Mouse (Mus musculus) heart, embryonic 16.5 days (tissue): Measurements from ENCODE around the gene Senp7. TPM values are rescaled to one million over a fixed set of nuclear protein-coding genes. Genes with fewer than 3 reads are reported as not detected.
A peak's percentile ranks its signal among the peaks of the same experiment; 100 is the strongest.

Experiments
- ATAC-seq: fragments of 200-750 bp; cut with Nextera tagmentation; replicated peaks from 2 replicates; pipeline ENCODE4 v1.8.0; 2017; ENCODE audit warnings: moderate number of reproducible peaks; ENCODE audit not compliant: insufficient read depth, low FRiP score; ENCODE audit errors: extremely low read depth
- H3K27ac ChIP-seq: fragments of 300-500 bp; sonication (generic); 2 replicates; pipeline ENCODE4 v1.5.1; 2014; ENCODE audit warnings: mild to moderate bottlenecking, low read length, control low read depth, moderate library complexity
- H3K27me3 ChIP-seq: fragments of 300-500 bp; sonication (generic); 2 replicates; pipeline ENCODE4 v1.6.1; 2014; ENCODE audit warnings: low read length, mixed read lengths; ENCODE audit not compliant: control insufficient read depth, insufficient read depth
- H3K36me3 ChIP-seq: fragments of 300-500 bp; sonication (generic); 2 replicates; pipeline ENCODE4 v1.6.1; 2014; ENCODE audit not compliant: control insufficient read depth, insufficient read depth
- H3K4me1 ChIP-seq: fragments of 300-500 bp; sonication (generic); 2 replicates; pipeline ENCODE4 v1.6.1; 2014; ENCODE audit warnings: low read length, mixed read lengths; ENCODE audit not compliant: control insufficient read depth, insufficient read depth
- H3K4me2 ChIP-seq: fragments of 300-500 bp; sonication (generic); 2 replicates; pipeline ENCODE4 v1.6.1; 2014; ENCODE audit warnings: low read depth, mild to moderate bottlenecking, control low read depth, low read length
- H3K4me3 ChIP-seq: fragments of 300-500 bp; sonication (generic); 2 replicates; pipeline ENCODE4 v1.5.1; 2014; ENCODE audit warnings: mild to moderate bottlenecking, control low read depth, low read length
- H3K9ac ChIP-seq: fragments of 300-500 bp; sonication (generic); 2 replicates; pipeline ENCODE4 v1.6.1; 2014; ENCODE audit warnings: low read length, control low read depth
- H3K9me3 ChIP-seq: fragments of 300-500 bp; sonication (generic); replicated peaks from 2 replicates; pipeline ENCODE4 v1.6.1; 2016; ENCODE audit warnings: low read length; ENCODE audit not compliant: control insufficient read depth
- WGBS: fragments of 180-500 bp; shearing (Covaris S2); extraction: QIAGEN DNeasy Blood & Tissue Kit; methylation state at CpG from one replicate; pipeline ENCODE4 v1.1.7; 2014; 5-methylcytosine and 5-hydroxymethylcytosine counted together
- polyA plus RNA-seq: library from polyadenylated mRNA; unstranded; fragments of >200 nt; fragmentation: Nextera tagmentation; extraction: Ambion mirVana; gene quantifications from 2 replicates; pipeline ENCODE4 v1.2.1, GENCODE M21; 2015

The Senp7 gene
- polyA plus RNA-seq, 1 experiment from 2014 or later = 16.7 TPM

- 82% methylated on average over 1 of the region's 1 CpGs for WGBS
- no peak overlapping the region for H3K27ac ChIP-seq
- peaks cover 8% of the 10 kb centered on the region for H3K4me1 ChIP-seq
- no peak overlapping the region for H3K4me2 ChIP-seq
- H3K4me3 ChIP-seq = no peak overlapping the region
- ATAC-seq = no peak
- H3K9ac ChIP-seq = no peak overlapping the region
- H3K27me3 ChIP-seq = no peaks in the 10 kb centered on the region
- H3K9me3 ChIP-seq = no peaks in the 10 kb centered on the region
- H3K36me3 ChIP-seq = no peaks in the 10 kb centered on the region
Observed at GRCm38 (mm10) chr16:56074122-56074521, 26.0 kb downstream of the Senp7 start.

- no peak overlapping the region for H3K27ac ChIP-seq
- no peaks in the 10 kb centered on the region for H3K36me3 ChIP-seq
- no peak for ATAC-seq
- H3K9me3 ChIP-seq = no peaks in the 10 kb centered on the region
- 76% methylated on average over 5 of the region's 5 CpGs for WGBS
- H3K4me3 ChIP-seq = no peak overlapping the region
- H3K27me3 ChIP-seq = no peaks in the 10 kb centered on the region
- H3K4me1 ChIP-seq = peaks cover 8% of the 10 kb centered on the region
- H3K9ac ChIP-seq = 0 out of 2 replicates have a peak overlapping the region, but pooled peaks have one; percentile 20
- peak overlapping the region; percentile 64; the same call in 1 of the 2 replicates for H3K4me2 ChIP-seq
Observed at GRCm38 (mm10) chr16:56074565-56074964, 26.4 kb downstream of the Senp7 start.

GRCm38 (mm10) chr16:56075222-56076111 is 27.3 kb downstream of the Senp7 start:
- under 1% methylated on average over 53 of the region's 66 CpGs for WGBS
- Histone ChIP-seq H3K4me2 (peak overlapping the region; percentile 64), H3K36me3 (no peaks in the 10 kb centered on the region), H3K4me3 (peak overlapping the region; percentile 91), H3K9ac (peak overlapping the region; percentile 84), H3K27ac (peak overlapping the region; percentile 93), H3K27me3 (no peaks in the 10 kb centered on the region), H3K9me3 (no peaks in the 10 kb centered on the region), H3K4me1 (peaks cover 8% of the 10 kb centered on the region)
- peak; percentile 87 for ATAC-seq

GRCm38 (mm10) chr16:56076121-56076869 is 28.2 kb downstream of the Senp7 start:
- H3K4me1 ChIP-seq = peaks cover 8% of the 10 kb centered on the region
- H3K4me3 ChIP-seq = peak overlapping the region; percentile 91
- H3K27me3 ChIP-seq = no peaks in the 10 kb centered on the region
- no peaks in the 10 kb centered on the region for H3K9me3 ChIP-seq
- H3K9ac ChIP-seq = peak overlapping the region; percentile 84
- peak overlapping the region; percentile 93 for H3K27ac ChIP-seq
- WGBS = 9% methylated on average over 11 of the region's 11 CpGs
- ATAC-seq = no peak
- peak overlapping the region; percentile 64 for H3K4me2 ChIP-seq
- H3K36me3 ChIP-seq = no peaks in the 10 kb centered on the region

- peaks cover 8% of the 10 kb centered on the region for H3K4me1 ChIP-seq
- no peak for ATAC-seq
- no peaks in the 10 kb centered on the region for H3K27me3 ChIP-seq
- H3K36me3 ChIP-seq = no peaks in the 10 kb centered on the region
- WGBS = 80% methylated on average over 1 of the region's 1 CpGs
- no peak overlapping the region for H3K4me2 ChIP-seq
- H3K4me3 ChIP-seq = no peak overlapping the region
- H3K27ac ChIP-seq = no peak overlapping the region
- no peaks in the 10 kb centered on the region for H3K9me3 ChIP-seq
- no peak overlapping the region for H3K9ac ChIP-seq
Observed at GRCm38 (mm10) chr16:56079419-56079818, 31.3 kb downstream of the Senp7 start.

- H3K27me3 ChIP-seq = no peaks in the 10 kb centered on the region
- no peak overlapping the region for H3K4me2 ChIP-seq
- no peaks in the 10 kb centered on the region for H3K9me3 ChIP-seq
- peaks cover 2% of the 10 kb centered on the region for H3K4me1 ChIP-seq
- no peak overlapping the region for H3K27ac ChIP-seq
- WGBS = 79% methylated on average over 4 of the region's 4 CpGs
- no peak overlapping the region for H3K4me3 ChIP-seq
- ATAC-seq = no peak
- H3K9ac ChIP-seq = no peak overlapping the region
- 0 out of 2 replicates have a peak, but pooled peaks cover 4% of the 10 kb centered on the region for H3K36me3 ChIP-seq
Observed at GRCm38 (mm10) chr16:56081691-56082090, 33.6 kb downstream of the Senp7 start.

GRCm38 (mm10) chr16:56086336-56086735 is 38.2 kb downstream of the Senp7 start:
- Histone ChIP-seq H3K4me3 (no peak overlapping the region), H3K4me1 (no peaks in the 10 kb centered on the region), H3K36me3 (0 out of 2 replicates have a peak, but pooled peaks cover 4% of the 10 kb centered on the region), H3K27ac (no peak overlapping the region), H3K9ac (no peak overlapping the region), H3K27me3 (no peaks in the 10 kb centered on the region), H3K4me2 (no peak overlapping the region), H3K9me3 (no peaks in the 10 kb centered on the region)
- no peak for ATAC-seq
- WGBS = 94% methylated on average over 2 of the region's 2 CpGs

GRCm38 (mm10) chr16:56090385-56090784 is 42.2 kb downstream of the Senp7 start:
- Histone ChIP-seq H3K9ac (no peak overlapping the region), H3K36me3 (peaks cover 10% of the 10 kb centered on the region), H3K27ac (no peak overlapping the region), H3K4me2 (no peak overlapping the region), H3K4me1 (no peaks in the 10 kb centered on the region), H3K27me3 (no peaks in the 10 kb centered on the region), H3K4me3 (no peak overlapping the region), H3K9me3 (no peaks in the 10 kb centered on the region)
- 91% methylated on average over 2 of the region's 2 CpGs for WGBS
- no peak for ATAC-seq
